Mouse (Mus musculus) embryonic fibroblast, embryonic 13.5 days (primary cell): ENCODE measurements around the gene Nxnl2. TPM values are rescaled to one million over a fixed set of nuclear protein-coding genes. Genes with fewer than 3 reads are reported as not detected.
"Not testable (repeated sequence)": the region's sequence is repeated elsewhere in the genome, so short reads cannot be mapped to it uniquely, and the experiment has no call there.

ENCODE experiments used
- H3K27ac ChIP-seq: 2 replicates; pipeline ENCODE4 v1.5.1; 2012; ENCODE audit warnings: low read length, control low read depth, inconsistent platforms; ENCODE audit not compliant: insufficient read depth
- H3K4me1 ChIP-seq: 2 replicates; pipeline ENCODE4 v1.6.1; 2011; ENCODE audit warnings: low read length; ENCODE audit not compliant: control insufficient read depth, insufficient read depth
- H3K4me3 ChIP-seq: 2 replicates; pipeline ENCODE4 v1.5.1; 2011; ENCODE audit warnings: mild to moderate bottlenecking, control low read depth, low read length; ENCODE audit not compliant: insufficient read depth
- CTCF ChIP-seq: IDR thresholded peaks from 2 replicates; pipeline ENCODE4 v1.5.1; 2011; ENCODE audit warnings: mild to moderate bottlenecking, control low read depth, low read length, moderate library complexity, borderline replicate concordance; ENCODE audit not compliant: insufficient read depth
- POLR2A ChIP-seq: IDR thresholded peaks from 2 replicates; pipeline ENCODE4 v1.6.1; 2011; ENCODE audit warnings: low read depth, mild to moderate bottlenecking, control low read depth, low read length, moderate library complexity
- polyA plus RNA-seq: library from polyadenylated mRNA; stranded (reverse); fragments of >200 nt; gene quantifications from 2 replicates; pipeline ENCODE4 v1.2.4, GENCODE M21; 2011; ENCODE audit warnings: low read depth; ENCODE audit not compliant: missing spikeins, insufficient read length

The Nxnl2 gene
- polyA plus RNA-seq, 1 experiment, result 0.84 TPM

DNA sequence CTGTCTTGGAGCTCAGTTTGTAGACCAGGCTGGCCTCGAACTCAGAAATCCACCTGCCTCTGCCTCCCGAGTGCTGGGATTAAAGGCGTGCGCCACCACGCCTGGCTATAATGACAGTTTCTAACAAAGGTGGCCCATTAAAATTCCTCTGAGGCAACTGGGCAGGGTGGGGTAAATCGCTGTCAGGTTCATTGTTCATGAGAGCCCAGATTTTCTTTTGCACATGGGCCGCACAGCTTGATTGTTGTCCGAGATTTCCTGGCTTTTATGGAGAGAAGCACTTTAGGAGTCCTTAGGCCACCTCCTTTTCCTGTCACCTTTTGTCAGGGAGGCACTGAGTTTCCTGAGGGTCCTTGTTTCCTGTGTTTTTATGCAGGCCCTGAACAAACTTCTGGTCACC, 32.6 kb downstream of the Nxnl2 start:
- H3K4me1 ChIP-seq, result no peaks in the 10 kb centered on the region
- TF ChIP-seq CTCF, result no peak
- no peak for TF ChIP-seq POLR2A
- no peak overlapping the region for H3K4me3 ChIP-seq
- H3K27ac ChIP-seq, result no peak overlapping the region

DNA sequence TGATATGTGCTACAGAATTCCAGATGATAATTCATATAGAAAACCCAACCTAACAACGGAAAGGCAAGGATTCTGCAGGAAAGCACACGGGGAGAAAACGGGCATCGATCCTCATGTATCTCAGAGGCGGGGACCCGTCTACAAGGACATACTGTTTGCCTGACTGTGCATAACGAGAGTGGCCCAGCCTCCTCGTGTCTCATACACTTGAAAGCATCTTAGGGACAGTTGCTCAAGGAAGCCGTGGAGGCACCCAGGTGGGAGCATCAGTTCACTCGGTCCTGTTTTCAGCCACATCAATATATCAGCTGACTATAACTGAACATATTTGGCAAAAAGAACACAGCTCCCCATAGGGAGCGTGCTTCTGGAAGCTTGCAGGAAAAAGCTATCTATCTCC, 33.3 kb downstream of the Nxnl2 start:
- not testable (repeated sequence) for H3K4me3 ChIP-seq, H3K4me1 ChIP-seq, H3K27ac ChIP-seq

DNA sequence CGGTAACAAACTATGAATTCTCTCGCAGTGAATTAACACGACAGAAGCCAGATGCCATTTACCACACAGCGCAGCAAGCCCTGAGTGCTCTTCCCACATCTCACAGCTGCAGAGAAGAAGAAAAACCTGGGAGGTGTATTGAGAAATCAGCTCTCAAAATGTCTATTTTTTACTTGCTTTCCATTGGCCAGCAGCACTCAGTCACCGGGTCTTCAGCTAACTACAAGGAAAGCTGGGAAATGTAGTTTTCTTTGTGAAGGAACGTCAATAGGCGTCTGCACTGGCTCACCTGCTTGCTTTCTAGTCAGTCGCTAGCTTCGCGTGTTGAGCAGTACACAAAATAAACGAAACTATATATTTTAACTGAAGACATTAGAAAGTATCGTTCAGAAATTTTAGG, 37.1 kb downstream of the Nxnl2 start:
- TF ChIP-seq CTCF (no peak), POLR2A (no peak)
- Histone ChIP-seq H3K27ac (no peak overlapping the region), H3K4me1 (no peaks in the 10 kb centered on the region; the same call in 1 of the 2 replicates), H3K4me3 (no peak overlapping the region)

DNA sequence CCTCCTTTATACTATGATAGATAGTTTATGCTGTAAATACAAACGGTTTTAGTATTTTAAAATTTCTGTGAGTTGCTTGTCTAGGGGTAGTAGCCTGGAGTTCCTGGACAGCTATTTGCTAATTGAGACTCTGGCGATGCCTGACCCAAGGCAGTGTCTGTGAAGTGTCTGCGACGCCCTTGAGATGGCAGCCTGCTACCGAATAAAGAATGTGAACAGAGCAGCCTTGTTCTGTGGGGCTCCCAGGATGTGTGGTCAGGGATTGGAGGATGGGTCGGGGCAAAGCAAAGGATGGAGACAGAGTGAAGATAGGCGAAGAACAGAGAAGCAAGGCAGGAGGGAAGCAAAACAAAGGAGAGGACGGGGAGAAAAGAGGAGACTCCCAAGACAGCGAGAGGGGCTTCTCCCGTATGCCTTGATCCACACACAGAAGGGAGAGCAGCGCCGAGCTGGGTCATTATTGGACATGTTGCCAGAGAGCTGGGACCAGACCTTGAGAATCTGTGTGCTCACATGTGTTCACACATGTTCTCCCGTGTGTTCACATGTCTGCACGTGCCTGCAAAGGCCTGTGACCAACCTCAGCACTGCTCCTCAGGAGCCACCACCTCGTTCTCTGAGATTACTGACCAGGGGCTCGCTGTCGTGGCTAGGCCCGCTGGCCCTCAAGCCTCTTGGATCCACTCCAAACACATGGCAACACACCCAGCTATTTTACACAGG, 37.7 kb downstream of the Nxnl2 start:
- TF ChIP-seq CTCF, result peak; percentile 41; the same call in 1 of the 2 replicates
- no peak for TF ChIP-seq POLR2A
- no peak overlapping the region for H3K4me3 ChIP-seq
- no peaks in the 10 kb centered on the region; the same call in 1 of the 2 replicates for H3K4me1 ChIP-seq
- H3K27ac ChIP-seq, result no peak overlapping the region

DNA sequence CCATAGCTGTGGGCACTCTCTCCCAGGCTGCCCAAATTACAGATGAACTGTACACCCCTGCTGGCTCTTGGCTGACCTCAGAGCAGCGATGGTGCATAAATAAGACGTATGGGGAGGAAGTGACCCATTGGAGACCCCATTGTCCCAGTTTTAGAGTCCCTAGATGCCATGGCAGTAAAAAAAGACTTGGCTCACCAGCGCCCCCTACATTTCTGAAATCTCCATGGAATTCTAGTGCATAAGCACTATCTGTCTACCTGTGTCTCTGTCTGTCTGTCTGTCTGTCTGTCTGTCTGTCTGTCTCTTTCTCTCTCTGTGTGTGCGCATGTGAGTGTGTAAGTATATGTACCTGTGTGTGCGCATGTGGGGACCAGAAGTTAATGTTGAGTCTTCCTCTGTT, 39.8 kb downstream of the Nxnl2 start:
- Histone ChIP-seq H3K4me1 (no peaks in the 10 kb centered on the region; the same call in 1 of the 2 replicates), H3K4me3 (no peak overlapping the region), H3K27ac (no peak overlapping the region)
- no peak for TF ChIP-seq CTCF
- TF ChIP-seq POLR2A, result no peak

DNA sequence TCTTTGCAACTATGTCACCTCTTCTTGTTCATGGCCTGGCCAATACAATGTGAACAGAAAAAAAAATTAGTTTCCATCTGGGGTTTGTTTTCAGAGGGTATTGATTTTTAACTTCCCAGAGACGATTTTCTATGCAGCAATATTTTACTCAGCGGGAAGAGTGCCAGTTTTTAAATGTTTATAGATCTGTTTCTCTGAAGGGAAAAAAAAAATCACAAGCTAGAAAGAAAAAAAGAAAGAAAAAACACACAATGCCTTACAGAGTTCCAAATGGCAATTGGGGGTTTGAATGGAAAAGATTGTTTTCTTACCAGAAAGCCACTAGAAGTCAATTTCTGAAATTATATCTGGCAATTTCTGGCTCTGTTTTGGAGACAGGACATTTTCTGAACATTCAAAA, 43.9 kb downstream of the Nxnl2 start:
- H3K27ac ChIP-seq, result no peak overlapping the region
- TF ChIP-seq CTCF (no peak), POLR2A (no peak)
- no peaks in the 10 kb centered on the region; the same call in 1 of the 2 replicates for H3K4me1 ChIP-seq
- H3K4me3 ChIP-seq, result no peak overlapping the region

DNA sequence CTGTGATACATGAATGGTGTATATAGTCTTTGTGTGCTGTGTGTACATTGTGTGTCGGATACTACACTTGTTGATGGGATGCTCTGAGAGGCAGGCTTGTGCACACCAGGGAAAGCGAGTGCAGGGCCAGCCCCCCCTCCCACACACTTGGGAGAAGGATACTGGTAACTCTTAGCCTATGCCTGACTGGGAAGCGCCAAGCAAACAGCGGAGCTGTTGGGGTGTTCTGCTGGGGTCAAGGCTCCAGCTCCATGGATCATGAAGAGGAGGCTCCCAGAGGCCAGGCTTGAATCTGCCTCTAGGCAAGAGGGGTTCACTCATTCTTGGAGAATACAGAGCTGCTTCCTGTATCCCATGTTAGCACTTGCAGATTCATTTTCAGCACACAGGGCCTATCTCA, 50.1 kb downstream of the Nxnl2 start:
- peak overlapping the region; percentile 76 for H3K27ac ChIP-seq
- H3K4me1 ChIP-seq, result peaks cover 13% of the 10 kb centered on the region
- no peak for TF ChIP-seq CTCF
- TF ChIP-seq POLR2A, result no peak
- no peak overlapping the region for H3K4me3 ChIP-seq

DNA sequence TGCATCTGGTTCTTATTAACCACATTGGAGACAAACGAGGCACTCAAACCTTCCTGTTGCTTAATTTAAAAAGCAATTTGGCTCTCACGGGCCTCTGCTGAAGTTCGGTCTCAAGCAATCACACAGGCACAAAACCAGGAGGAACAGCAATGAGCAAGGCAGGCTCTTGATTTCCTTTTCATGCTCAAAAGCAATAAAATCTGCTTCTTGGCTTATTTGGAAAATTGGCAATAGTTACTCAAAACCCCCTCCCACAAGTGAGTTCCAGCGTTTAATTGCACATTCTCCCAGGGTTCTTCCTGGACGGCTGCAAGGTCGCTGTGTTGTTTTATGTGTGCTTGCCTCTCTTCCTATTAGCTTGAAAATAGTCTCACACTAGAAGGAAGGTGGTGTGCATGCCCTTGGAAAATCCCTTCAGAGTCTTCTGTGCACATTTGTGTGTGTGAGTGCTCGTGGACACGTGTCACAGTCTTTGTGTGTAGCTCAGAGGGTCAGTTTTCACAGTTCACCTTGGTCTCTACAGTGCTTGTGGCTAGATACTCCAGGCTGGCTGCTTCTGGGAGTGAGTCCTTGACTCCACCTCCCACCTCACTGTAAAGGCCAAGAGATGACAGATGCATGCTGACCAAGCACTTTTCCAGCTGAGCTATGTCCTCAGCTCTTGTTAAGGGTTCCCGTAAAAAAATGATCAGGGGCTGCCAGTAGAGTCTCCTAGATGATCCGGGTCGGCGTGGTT, 50.8 kb downstream of the Nxnl2 start:
- TF ChIP-seq POLR2A (0 out of 2 replicates have a peak, but pooled peaks have one; percentile 28), CTCF (no peak)
- Histone ChIP-seq H3K4me3 (no peak overlapping the region), H3K27ac (peak overlapping the region; percentile 76), H3K4me1 (peaks cover 13% of the 10 kb centered on the region)

Other genes with a start within 250 kb of the Nxnl2 start
- 69.7 and 97.1 TPM in 2 replicates for gene Spin1, start 70.1 kb upstream of the Nxnl2 start, polyA plus RNA-seq
- 122 and 143 TPM in 2 replicates for gene S1pr3, start 237.6 kb downstream of the Nxnl2 start, polyA plus RNA-seq